Mouse (Mus musculus): ENCODE results near the gene Olfr543. TPM values are rescaled to one million over a fixed set of nuclear protein-coding genes. Genes with fewer than 3 reads are reported as not detected.

The Olfr543 gene
- total RNA-seq, 1 experiment from 2014 or later: not detected

GRCm38 (mm10) chr7:102478926-102479325, 2.6 kb downstream of the Olfr543 start:
- ATAC-seq (replicated peaks; ENCODE audit: insufficient number of reproducible peaks, low FRiP score, low TSS enrichment, poor library complexity, severe bottlenecking): no peak

- ATAC-seq (replicated peaks; ENCODE audit: insufficient number of reproducible peaks, low FRiP score, low TSS enrichment, poor library complexity, severe bottlenecking): no peak
These were observed 3.1 kb downstream of the Olfr543 start for GRCm38 (mm10) chr7:102478425-102478824.

- ATAC-seq (replicated peaks; ENCODE audit: insufficient number of reproducible peaks, low FRiP score, low TSS enrichment, poor library complexity, severe bottlenecking): no peak
These were observed 4.1 kb downstream of the Olfr543 start for GRCm38 (mm10) chr7:102477377-102477776.

- no peak for ATAC-seq (replicated peaks; ENCODE audit: insufficient number of reproducible peaks, low FRiP score, low TSS enrichment, poor library complexity, severe bottlenecking)
These were observed 4.9 kb downstream of the Olfr543 start for GRCm38 (mm10) chr7:102476601-102477000.

- ATAC-seq (replicated peaks; ENCODE audit: insufficient number of reproducible peaks, low FRiP score, low TSS enrichment, poor library complexity, severe bottlenecking): no peak
These were observed 8.8 kb downstream of the Olfr543 start for GRCm38 (mm10) chr7:102472675-102473074.

GRCm38 (mm10) chr7:102467566-102467965, 13.9 kb downstream of the Olfr543 start:
- ATAC-seq (replicated peaks; ENCODE audit: insufficient number of reproducible peaks, low FRiP score, low TSS enrichment, poor library complexity, severe bottlenecking): no peak

- 0 out of 2 replicates have a peak, but pooled peaks have one; percentile 27 for ATAC-seq (replicated peaks; ENCODE audit: insufficient number of reproducible peaks, low FRiP score, low TSS enrichment, poor library complexity, severe bottlenecking)
These were observed 22.7 kb downstream of the Olfr543 start for GRCm38 (mm10) chr7:102458618-102459380.

- ATAC-seq (replicated peaks; ENCODE audit: insufficient number of reproducible peaks, low FRiP score, low TSS enrichment, poor library complexity, severe bottlenecking): no peak
These were observed 35.0 kb downstream of the Olfr543 start for GRCm38 (mm10) chr7:102446438-102446837.

GRCm38 (mm10) chr7:102444301-102444700, 37.2 kb downstream of the Olfr543 start:
- no peak for ATAC-seq (replicated peaks; ENCODE audit: insufficient number of reproducible peaks, low FRiP score, low TSS enrichment, poor library complexity, severe bottlenecking)

GRCm38 (mm10) chr7:102442432-102442831, 39.0 kb downstream of the Olfr543 start:
- no peak for ATAC-seq (replicated peaks; ENCODE audit: insufficient number of reproducible peaks, low FRiP score, low TSS enrichment, poor library complexity, severe bottlenecking)

- peak; percentile 99 for ATAC-seq (replicated peaks; ENCODE audit: insufficient number of reproducible peaks, low FRiP score, low TSS enrichment, poor library complexity, severe bottlenecking)
These were observed 39.7 kb downstream of the Olfr543 start, which contains the start of gene Rrm1 for GRCm38 (mm10) chr7:102441657-102442391. Gene Rrm1, plus strand, starts transcription at chr7:102441695.

GRCm38 (mm10) chr7:102440822-102441656, 40.4 kb downstream of the Olfr543 start:
- ATAC-seq (replicated peaks; ENCODE audit: insufficient number of reproducible peaks, low FRiP score, low TSS enrichment, poor library complexity, severe bottlenecking): no peak

GRCm38 (mm10) chr7:102434344-102434743, 47.1 kb downstream of the Olfr543 start:
- ATAC-seq (replicated peaks; ENCODE audit: insufficient number of reproducible peaks, low FRiP score, low TSS enrichment, poor library complexity, severe bottlenecking): no peak

Other genes with a start within 250 kb of the Olfr543 start
- 46.7 to 78.6 TPM (median 62.1 TPM) in 3 replicates for gene Rhog, start 225.6 kb downstream of the Olfr543 start, total RNA-seq (2017)
- gene Stim1, start 213.9 kb downstream of the Olfr543 start, total RNA-seq (2017): 46.8 to 79.7 TPM (median 51.0 TPM) in 3 replicates
- gene Rrm1, start 40.0 kb downstream of the Olfr543 start, total RNA-seq (2017): 39.1 to 107 TPM (median 51.1 TPM) in 3 replicates
- gene Olfr544, start 6.6 kb upstream of the Olfr543 start, total RNA-seq (2017): not detected in 3 replicates
- gene Olfr545, start 17.9 kb upstream of the Olfr543 start, total RNA-seq (2017): not detected in 3 replicates
- gene Olfr547, start 53.1 kb upstream of the Olfr543 start, total RNA-seq (2017): not detected in 3 replicates
- not detected in 3 replicates for gene Olfr548-ps1, start 59.2 kb upstream of the Olfr543 start, total RNA-seq (2017)
- not detected in 3 replicates for gene Olfr549, start 68.2 kb upstream of the Olfr543 start, total RNA-seq (2017)
- 35.2 to 57.9 TPM (median 45.9 TPM) in 3 replicates for gene Trim21, start 83.8 kb upstream of the Olfr543 start, total RNA-seq (2017)
- not detected in 3 replicates for gene Olfr550, start 89.8 kb upstream of the Olfr543 start, total RNA-seq (2017)
- 0.76 TPM in 1 of 3 replicates, not detected in the others for gene Olfr551, start 110.2 kb upstream of the Olfr543 start, total RNA-seq (2017)
- gene Olfr552, start 116.1 kb upstream of the Olfr543 start, total RNA-seq (2017): not detected in 3 replicates
- gene Olfr553, start 136.5 kb upstream of the Olfr543 start, total RNA-seq (2017): 0.43 TPM in 1 of 3 replicates, not detected in the others
- not detected in 3 replicates for gene Olfr554, start 156.8 kb upstream of the Olfr543 start, total RNA-seq (2017)
- gene Olfr555, start 177.1 kb upstream of the Olfr543 start, total RNA-seq (2017): not detected in 3 replicates
- gene Olfr556, start 183.2 kb upstream of the Olfr543 start, total RNA-seq (2017): not detected in 3 replicates
- gene Trim68, start 205.6 kb upstream of the Olfr543 start, total RNA-seq (2017): 4.6 to 15.2 TPM (median 9.5 TPM) in 3 replicates
- not detected in 3 replicates for gene Olfr557, start 214.2 kb upstream of the Olfr543 start, total RNA-seq (2017)
- not detected in 3 replicates for gene Olfr558, start 220.5 kb upstream of the Olfr543 start, total RNA-seq (2017)
- not detected in 3 replicates for gene Olfr33, start 237.4 kb upstream of the Olfr543 start, total RNA-seq (2017)
- gene Olfr559, start 245.8 kb upstream of the Olfr543 start, total RNA-seq (2017): not detected in 3 replicates